Mouse (Mus musculus) midbrain, embryonic 16.5 days (tissue): Measurements from ENCODE around the gene Ahdc1. TPM values are rescaled to one million over a fixed set of nuclear protein-coding genes. Genes with fewer than 3 reads are reported as not detected.

ENCODE experiments used
- ATAC-seq: fragments of 200-750 bp; cut with Nextera tagmentation; 2 replicates; pipeline ENCODE4 v1.8.0; 2017; ENCODE audit warnings: moderate TSS enrichment
- H3K27ac ChIP-seq: fragments of 300-500 bp; sonication (generic); 2 replicates; pipeline ENCODE4 v1.5.1; 2014; ENCODE audit warnings: mild to moderate bottlenecking, low read length, mixed read lengths
- H3K27me3 ChIP-seq: fragments of 300-500 bp; sonication (generic); 2 replicates; pipeline ENCODE4 v1.6.1; 2014; ENCODE audit warnings: low read depth, low read length, mixed read lengths; ENCODE audit not compliant: control insufficient read depth, insufficient read depth
- H3K36me3 ChIP-seq: fragments of 300-500 bp; sonication (generic); 2 replicates; pipeline ENCODE4 v1.6.1; 2014; ENCODE audit warnings: mild to moderate bottlenecking, low read length, moderate library complexity, mixed read lengths; ENCODE audit not compliant: control insufficient read depth, insufficient read depth
- H3K4me1 ChIP-seq: fragments of 300-500 bp; sonication (generic); 2 replicates; pipeline ENCODE4 v1.6.1; 2014; ENCODE audit warnings: mild to moderate bottlenecking, low read length, mixed read lengths; ENCODE audit not compliant: control insufficient read depth, insufficient read depth
- H3K4me2 ChIP-seq: fragments of 300-500 bp; sonication (generic); 2 replicates; pipeline ENCODE4 v1.6.1; 2014; ENCODE audit warnings: mild to moderate bottlenecking, low read length, mixed read lengths
- H3K4me3 ChIP-seq: fragments of 300-500 bp; sonication (generic); 2 replicates; pipeline ENCODE4 v1.5.1; 2014; ENCODE audit warnings: low read depth, mild to moderate bottlenecking, low read length, moderate library complexity, mixed read lengths
- H3K9ac ChIP-seq: fragments of 300-500 bp; sonication (generic); 2 replicates; pipeline ENCODE4 v1.6.1; 2014; ENCODE audit warnings: low read depth, low read length, mixed read lengths
- H3K9me3 ChIP-seq: fragments of 300-500 bp; sonication (generic); replicated peaks from 2 replicates; pipeline ENCODE4 v1.6.1; 2014; ENCODE audit warnings: mild to moderate bottlenecking, low read length, mixed read lengths; ENCODE audit not compliant: control insufficient read depth, poor library complexity, severe bottlenecking
- WGBS: fragments of 180-500 bp; shearing (Covaris S2); extraction: QIAGEN DNeasy Blood & Tissue Kit; methylation state at CpG from one replicate; pipeline ENCODE4 v1.1.7; 2014; 5-methylcytosine and 5-hydroxymethylcytosine counted together
- polyA plus RNA-seq: library from polyadenylated mRNA; unstranded; fragments of >200 nt; fragmentation: Nextera tagmentation; extraction: Ambion mirVana; gene quantifications from 2 replicates; pipeline ENCODE4 v1.2.1, GENCODE M21; 2015

The Ahdc1 gene
- polyA plus RNA-seq, 1 experiment from 2014 or later: 11.2 TPM

GRCm38 (mm10) chr4:133037798-133038197, 26.7 kb downstream of the Ahdc1 start:
- peaks cover 55% of the 10 kb centered on the region for H3K4me1 ChIP-seq
- H3K36me3 ChIP-seq: no peaks in the 10 kb centered on the region
- no peak overlapping the region for H3K9ac ChIP-seq
- no peak overlapping the region for H3K27ac ChIP-seq
- no peaks in the 10 kb centered on the region; the same call in 1 of the 2 replicates for H3K27me3 ChIP-seq
- peak overlapping the region; percentile 99 for H3K4me2 ChIP-seq
- H3K4me3 ChIP-seq: no peak overlapping the region; the same call in 1 of the 2 replicates
- ATAC-seq: no peak
- no peaks in the 10 kb centered on the region for H3K9me3 ChIP-seq
- WGBS: 36% methylated on average over 6 of the region's 6 CpGs

GRCm38 (mm10) chr4:133038521-133039115, 27.6 kb downstream of the Ahdc1 start:
- peak overlapping the region; percentile 81 for H3K9ac ChIP-seq
- peak overlapping the region; percentile 58; the same call in 1 of the 2 replicates for H3K27ac ChIP-seq
- no peak for ATAC-seq
- no peaks in the 10 kb centered on the region for H3K9me3 ChIP-seq
- peak overlapping the region; percentile 99 for H3K4me2 ChIP-seq
- H3K4me3 ChIP-seq: peak overlapping the region; percentile 53
- 2% methylated on average over 51 of the region's 76 CpGs for WGBS
- H3K27me3 ChIP-seq: no peaks in the 10 kb centered on the region; the same call in 1 of the 2 replicates
- no peaks in the 10 kb centered on the region for H3K36me3 ChIP-seq
- H3K4me1 ChIP-seq: peaks cover 63% of the 10 kb centered on the region

GRCm38 (mm10) chr4:133039116-133039819, 28.2 kb downstream of the Ahdc1 start:
- peak overlapping the region; percentile 81 for H3K9ac ChIP-seq
- peak overlapping the region; percentile 99 for H3K4me2 ChIP-seq
- peak overlapping the region; percentile 58; the same call in 1 of the 2 replicates for H3K27ac ChIP-seq
- peak overlapping the region; percentile 53 for H3K4me3 ChIP-seq
- H3K4me1 ChIP-seq: peaks cover 69% of the 10 kb centered on the region
- H3K27me3 ChIP-seq: no peaks in the 10 kb centered on the region; the same call in 1 of the 2 replicates
- 2% methylated on average over 34 of the region's 77 CpGs for WGBS
- no peaks in the 10 kb centered on the region for H3K9me3 ChIP-seq
- ATAC-seq: no peak
- no peaks in the 10 kb centered on the region for H3K36me3 ChIP-seq

GRCm38 (mm10) chr4:133039832-133040231, 28.8 kb downstream of the Ahdc1 start:
- Histone ChIP-seq H3K27me3 (no peaks in the 10 kb centered on the region; the same call in 1 of the 2 replicates), H3K36me3 (no peaks in the 10 kb centered on the region), H3K9me3 (no peaks in the 10 kb centered on the region), H3K27ac (no peak overlapping the region), H3K4me3 (peak overlapping the region; percentile 53), H3K4me1 (peaks cover 75% of the 10 kb centered on the region), H3K9ac (no peak overlapping the region), H3K4me2 (peak overlapping the region; percentile 99)
- ATAC-seq: no peak
- WGBS: 11% methylated on average over 18 of the region's 18 CpGs

GRCm38 (mm10) chr4:133040241-133040904, 29.3 kb downstream of the Ahdc1 start:
- Histone ChIP-seq H3K4me1 (peaks cover 80% of the 10 kb centered on the region), H3K27me3 (no peaks in the 10 kb centered on the region; the same call in 1 of the 2 replicates), H3K4me3 (no peak overlapping the region), H3K9ac (no peak overlapping the region), H3K4me2 (peak overlapping the region; percentile 99), H3K36me3 (no peaks in the 10 kb centered on the region), H3K27ac (no peak overlapping the region), H3K9me3 (no peaks in the 10 kb centered on the region)
- 42% methylated on average over 14 of the region's 14 CpGs for WGBS
- no peak for ATAC-seq

- Histone ChIP-seq H3K9me3 (no peaks in the 10 kb centered on the region), H3K4me2 (peak overlapping the region; percentile 64), H3K4me3 (no peak overlapping the region), H3K36me3 (no peaks in the 10 kb centered on the region), H3K4me1 (peaks cover 96% of the 10 kb centered on the region), H3K27ac (peak overlapping the region; percentile 92), H3K9ac (no peak overlapping the region), H3K27me3 (no peaks in the 10 kb centered on the region; the same call in 1 of the 2 replicates)
- ATAC-seq: no peak
- 35% methylated on average over 4 of the region's 4 CpGs for WGBS
Measured at GRCm38 (mm10) chr4:133042244-133042643, 31.2 kb downstream of the Ahdc1 start.

GRCm38 (mm10) chr4:133042651-133043635, 31.9 kb downstream of the Ahdc1 start:
- no peaks in the 10 kb centered on the region for H3K9me3 ChIP-seq
- H3K4me1 ChIP-seq: peaks cover 96% of the 10 kb centered on the region
- H3K9ac ChIP-seq: peak overlapping the region; percentile 62
- peak overlapping the region; percentile 19 for H3K4me3 ChIP-seq
- peak overlapping the region; percentile 92 for H3K27ac ChIP-seq
- WGBS: 4% methylated on average over 26 of the region's 28 CpGs
- ATAC-seq: peak; percentile 77
- H3K4me2 ChIP-seq: peak overlapping the region; percentile 64
- H3K27me3 ChIP-seq: no peaks in the 10 kb centered on the region
- H3K36me3 ChIP-seq: no peaks in the 10 kb centered on the region
